Mouse (Mus musculus): ENCODE measurements around the gene Hist1h2bb. TPM values are rescaled to one million over a fixed set of nuclear protein-coding genes. Genes with fewer than 3 reads are reported as not detected.
"Not testable (repeated sequence)": the region's sequence is repeated elsewhere in the genome, so short reads cannot be mapped to it uniquely, and the experiment has no call there.

Hist1h2bb gene
- polyA plus RNA-seq, 1 experiment from 2014 or later, result 3.4 TPM

GRCm38 (mm10) chr13:23749563-23750121 lies 3.1 kb downstream of the Hist1h2bb start:
- Histone ChIP-seq H3K27me3 (ENCODE audit: control insufficient read depth, insufficient read depth, low read length) (no peaks in the 10 kb centered on the region), H3K9me3 (ENCODE audit: control insufficient read depth, low read length) (no peaks in the 10 kb centered on the region), H3K4me2 (ENCODE audit: low read depth, severe bottlenecking) (no peak overlapping the region), H3K27ac (replicated peaks; ENCODE audit: low read depth, low read length) (peak overlapping the region; percentile 79), H3K36me3 (ENCODE audit: control insufficient read depth, insufficient read depth, low read length) (no peaks in the 10 kb centered on the region), H3K4me3 (ENCODE audit: low read depth, low read length) (no peak overlapping the region), H3K4me1 (ENCODE audit: control insufficient read depth, insufficient read depth, low read length) (peaks cover 3% of the 10 kb centered on the region; the same call in 1 of the 2 replicates), H3K9ac (ENCODE audit: low read length) (no peak overlapping the region)
- ATAC-seq (ENCODE audit: insufficient number of reproducible peaks, low FRiP score, low TSS enrichment, low read depth), result no peak
- WGBS, result 87% methylated on average over 5 of the region's 5 CpGs
- no peak for DNase-seq (ENCODE audit: low spot score)

- 3% methylated on average over 26 of the region's 47 CpGs for WGBS
- not testable (repeated sequence) for H3K9me3 ChIP-seq (ENCODE audit: control insufficient read depth, low read length); H3K27me3 ChIP-seq (ENCODE audit: control insufficient read depth, insufficient read depth, low read length); H3K4me1 ChIP-seq (ENCODE audit: control insufficient read depth, insufficient read depth, low read length); H3K36me3 ChIP-seq (ENCODE audit: control insufficient read depth, insufficient read depth, low read length)
- peak within 1 kb of the TSS; percentile 38 for H3K4me3 ChIP-seq (ENCODE audit: low read depth, low read length)
- DNase-seq (ENCODE audit: low spot score), result peak; percentile 84
- H3K4me2 ChIP-seq (ENCODE audit: low read depth, severe bottlenecking), result peak within 1 kb of the TSS; percentile 57
- peak; percentile 50; the same call in 1 of the 2 replicates for ATAC-seq (ENCODE audit: insufficient number of reproducible peaks, low FRiP score, low TSS enrichment, low read depth)
- H3K27ac ChIP-seq (replicated peaks; ENCODE audit: low read depth, low read length), result peak within 1 kb of the TSS; percentile 96
- H3K9ac ChIP-seq (ENCODE audit: low read length), result peak within 1 kb of the TSS; percentile 68
These were observed 4.4 kb downstream of the Hist1h2bb start, which contains the start of gene Hist1h2ab for GRCm38 (mm10) chr13:23750839-23751477. TSS of gene Hist1h2ab (plus strand) at chr13:23751126.

GRCm38 (mm10) chr13:23751478-23751956 lies 5.0 kb downstream of the Hist1h2bb start:
- Histone ChIP-seq H3K4me2 (ENCODE audit: low read depth, severe bottlenecking) (peak overlapping the region; percentile 57), H3K27ac (replicated peaks; ENCODE audit: low read depth, low read length) (peak overlapping the region; percentile 96), H3K27me3 (ENCODE audit: control insufficient read depth, insufficient read depth, low read length) (no peaks in the 10 kb centered on the region), H3K4me3 (ENCODE audit: low read depth, low read length) (peak overlapping the region; percentile 38), H3K9ac (ENCODE audit: low read length) (peak overlapping the region; percentile 68), H3K9me3 (ENCODE audit: control insufficient read depth, low read length) (no peaks in the 10 kb centered on the region), H3K4me1 (ENCODE audit: control insufficient read depth, insufficient read depth, low read length) (peaks cover 3% of the 10 kb centered on the region; the same call in 1 of the 2 replicates), H3K36me3 (ENCODE audit: control insufficient read depth, insufficient read depth, low read length) (no peaks in the 10 kb centered on the region)
- DNase-seq (ENCODE audit: low spot score) (peak; percentile 62), ATAC-seq (ENCODE audit: insufficient number of reproducible peaks, low FRiP score, low TSS enrichment, low read depth) (no peak; the same call in 1 of the 2 replicates)
- WGBS, result 1% methylated on average over 11 of the region's 11 CpGs

DNA sequence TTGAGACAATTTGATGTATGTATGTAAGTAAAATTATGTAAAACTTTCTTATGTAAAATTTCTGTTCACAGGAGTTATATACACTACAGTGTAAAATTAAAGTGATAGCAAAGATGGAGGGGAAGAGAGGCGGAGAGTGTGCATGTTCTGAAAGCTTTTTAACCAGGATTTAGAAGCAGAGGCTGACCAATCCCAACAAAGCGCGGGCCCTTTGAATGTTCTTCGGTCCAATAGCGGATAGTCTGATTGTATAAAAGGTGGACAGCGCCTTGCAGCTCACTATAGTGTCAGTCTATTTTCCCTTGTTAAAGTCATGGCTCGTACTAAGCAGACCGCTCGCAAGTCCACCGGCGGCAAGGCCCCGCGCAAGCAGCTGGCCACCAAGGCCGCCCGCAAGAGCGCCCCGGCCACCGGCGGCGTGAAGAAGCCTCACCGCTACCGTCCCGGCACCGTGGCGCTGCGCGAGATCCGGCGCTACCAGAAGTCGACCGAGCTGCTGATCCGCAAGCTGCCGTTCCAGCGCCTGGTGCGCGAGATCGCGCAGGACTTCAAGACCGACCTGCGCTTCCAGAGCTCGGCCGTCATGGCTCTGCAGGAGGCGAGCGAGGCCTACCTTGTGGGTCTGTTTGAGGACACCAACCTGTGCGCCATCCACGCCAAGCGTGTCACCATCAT lies 5.7 kb downstream of the Hist1h2bb start, which contains the start of gene Hist1h3b:
TSS of gene Hist1h3b (plus strand) at position 201 of the 675 bp plus-strand sequence.
- Histone ChIP-seq H3K9ac (ENCODE audit: low read length) (peak within 1 kb of the TSS; percentile 72), H3K4me2 (ENCODE audit: low read depth, severe bottlenecking) (peak within 1 kb of the TSS; percentile 57), H3K4me3 (ENCODE audit: low read depth, low read length) (peak within 1 kb of the TSS; percentile 38), H3K27ac (replicated peaks; ENCODE audit: low read depth, low read length) (peak within 1 kb of the TSS; percentile 96)
- WGBS, result under 1% methylated on average over 15 of the region's 47 CpGs
- not testable (repeated sequence) for H3K9me3 ChIP-seq (ENCODE audit: control insufficient read depth, low read length); H3K36me3 ChIP-seq (ENCODE audit: control insufficient read depth, insufficient read depth, low read length); H3K27me3 ChIP-seq (ENCODE audit: control insufficient read depth, insufficient read depth, low read length); H3K4me1 ChIP-seq (ENCODE audit: control insufficient read depth, insufficient read depth, low read length)
- ATAC-seq (ENCODE audit: insufficient number of reproducible peaks, low FRiP score, low TSS enrichment, low read depth) (peak; percentile 90), DNase-seq (ENCODE audit: low spot score) (peak; percentile 94)

- peaks cover 6% of the 10 kb centered on the region; the same call in 1 of the 2 replicates for H3K4me1 ChIP-seq (ENCODE audit: control insufficient read depth, insufficient read depth, low read length)
- 6% methylated on average over 6 of the region's 6 CpGs for WGBS
- H3K36me3 ChIP-seq (ENCODE audit: control insufficient read depth, insufficient read depth, low read length), result no peaks in the 10 kb centered on the region
- H3K9me3 ChIP-seq (ENCODE audit: control insufficient read depth, low read length), result no peaks in the 10 kb centered on the region
- no peak for ATAC-seq (ENCODE audit: insufficient number of reproducible peaks, low FRiP score, low TSS enrichment, low read depth)
- no peaks in the 10 kb centered on the region for H3K27me3 ChIP-seq (ENCODE audit: control insufficient read depth, insufficient read depth, low read length)
- peak overlapping the region; percentile 27 for H3K4me3 ChIP-seq (ENCODE audit: low read depth, low read length)
- peak overlapping the region; percentile 83 for H3K27ac ChIP-seq (replicated peaks; ENCODE audit: low read depth, low read length)
- DNase-seq (ENCODE audit: low spot score), result no peak
- peak overlapping the region; percentile 56 for H3K4me2 ChIP-seq (ENCODE audit: low read depth, severe bottlenecking)
- peak overlapping the region; percentile 72 for H3K9ac ChIP-seq (ENCODE audit: low read length)
These were observed 6.2 kb downstream of the Hist1h2bb start for GRCm38 (mm10) chr13:23752742-23753172.

- WGBS, result 63% methylated on average over 4 of the region's 4 CpGs
- Histone ChIP-seq H3K4me1 (ENCODE audit: control insufficient read depth, insufficient read depth, low read length) (peaks cover 6% of the 10 kb centered on the region; the same call in 1 of the 2 replicates), H3K9ac (ENCODE audit: low read length) (no peak overlapping the region), H3K4me3 (ENCODE audit: low read depth, low read length) (no peak overlapping the region), H3K27ac (replicated peaks; ENCODE audit: low read depth, low read length) (peak overlapping the region; percentile 83), H3K9me3 (ENCODE audit: control insufficient read depth, low read length) (no peaks in the 10 kb centered on the region), H3K4me2 (ENCODE audit: low read depth, severe bottlenecking) (peak overlapping the region; percentile 56), H3K27me3 (ENCODE audit: control insufficient read depth, insufficient read depth, low read length) (no peaks in the 10 kb centered on the region), H3K36me3 (ENCODE audit: control insufficient read depth, insufficient read depth, low read length) (no peaks in the 10 kb centered on the region)
- no peak for DNase-seq (ENCODE audit: low spot score)
- ATAC-seq (ENCODE audit: insufficient number of reproducible peaks, low FRiP score, low TSS enrichment, low read depth), result no peak
These were observed 7.0 kb downstream of the Hist1h2bb start for GRCm38 (mm10) chr13:23753314-23754078.

DNA sequence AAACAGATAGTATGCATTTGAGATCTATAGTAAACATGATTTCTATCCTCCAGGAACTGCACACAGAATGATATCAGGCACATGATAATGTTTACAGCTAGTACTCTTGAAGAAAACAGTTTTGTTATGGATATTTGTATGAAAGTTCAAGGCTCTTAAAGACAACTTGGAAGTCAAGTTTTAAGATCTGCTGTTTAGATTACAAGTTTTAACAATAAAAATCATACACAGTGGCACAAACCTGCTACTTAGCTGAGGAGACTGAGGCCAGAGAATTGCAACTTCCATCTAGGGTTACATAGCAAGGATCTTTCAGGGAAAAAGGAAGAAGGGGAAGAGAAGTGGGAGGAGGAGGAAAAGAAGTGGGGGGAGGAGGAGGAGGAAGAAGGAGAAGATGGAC lies 8.5 kb downstream of the Hist1h2bb start:
- no peak for DNase-seq (ENCODE audit: low spot score)
- no peaks in the 10 kb centered on the region for H3K9me3 ChIP-seq (ENCODE audit: control insufficient read depth, low read length)

DNA sequence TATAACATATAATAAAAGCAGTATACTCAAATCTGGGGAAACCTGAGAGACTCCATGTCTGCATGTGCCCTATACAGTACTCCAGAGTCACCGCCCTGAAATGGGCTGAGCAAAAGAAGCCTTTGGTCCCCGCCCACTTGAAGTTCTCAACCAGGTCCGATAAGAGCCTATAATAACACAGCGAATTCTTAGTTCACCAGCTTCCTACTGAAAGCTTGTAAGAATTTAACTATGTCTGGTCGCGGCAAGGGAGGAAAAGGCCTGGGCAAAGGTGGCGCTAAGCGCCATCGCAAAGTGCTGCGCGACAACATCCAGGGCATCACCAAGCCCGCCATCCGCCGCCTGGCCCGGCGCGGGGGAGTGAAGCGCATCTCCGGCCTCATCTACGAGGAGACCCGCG lies 10.3 kb downstream of the Hist1h2bb start, which contains the start of gene Hist1h4b:
TSS of gene Hist1h4b (plus strand) at position 224 of the 400 bp plus-strand sequence.
- no peaks in the 10 kb centered on the region for H3K9me3 ChIP-seq (ENCODE audit: control insufficient read depth, low read length)
- DNase-seq (ENCODE audit: low spot score), result peak; percentile 96
- peak within 1 kb of the TSS; percentile 70 for H3K4me2 ChIP-seq (ENCODE audit: low read depth, severe bottlenecking)
- peak within 1 kb of the TSS; percentile 95 for H3K27ac ChIP-seq (replicated peaks; ENCODE audit: low read depth, low read length)
- under 1% methylated on average over 15 of the region's 22 CpGs for WGBS
- H3K27me3 ChIP-seq (ENCODE audit: control insufficient read depth, insufficient read depth, low read length), result no peaks in the 10 kb centered on the region
- H3K4me1 ChIP-seq (ENCODE audit: control insufficient read depth, insufficient read depth, low read length), result peaks cover 6% of the 10 kb centered on the region; the same call in 1 of the 2 replicates
- ATAC-seq (ENCODE audit: insufficient number of reproducible peaks, low FRiP score, low TSS enrichment, low read depth), result peak; percentile 66
- H3K36me3 ChIP-seq (ENCODE audit: control insufficient read depth, insufficient read depth, low read length), result no peaks in the 10 kb centered on the region
- H3K4me3 ChIP-seq (ENCODE audit: low read depth, low read length), result peak within 1 kb of the TSS; percentile 34
- H3K9ac ChIP-seq (ENCODE audit: low read length), result peak within 1 kb of the TSS; percentile 63

More for the DNA sequence above, 8.5 kb downstream of the Hist1h2bb start:
- Histone ChIP-seq H3K9ac (ENCODE audit: low read length) (no peak overlapping the region), H3K4me1 (ENCODE audit: control insufficient read depth, insufficient read depth, low read length) (peaks cover 6% of the 10 kb centered on the region; the same call in 1 of the 2 replicates), H3K4me3 (ENCODE audit: low read depth, low read length) (no peak overlapping the region), H3K27me3 (ENCODE audit: control insufficient read depth, insufficient read depth, low read length) (no peaks in the 10 kb centered on the region), H3K36me3 (ENCODE audit: control insufficient read depth, insufficient read depth, low read length) (no peaks in the 10 kb centered on the region), H3K4me2 (ENCODE audit: low read depth, severe bottlenecking) (no peak overlapping the region), H3K27ac (replicated peaks; ENCODE audit: low read depth, low read length) (no peak overlapping the region)
- ATAC-seq (ENCODE audit: insufficient number of reproducible peaks, low FRiP score, low TSS enrichment, low read depth), result no peak
